Mouse (Mus musculus) heart, postnatal 36 days (tissue): ENCODE measurements around the gene Tcn2. TPM values are rescaled to one million over a fixed set of nuclear protein-coding genes. Genes with fewer than 3 reads are reported as not detected.

Experiments used
- DNase-seq, 2 experiments: peaks; one replicate each; pipeline ENCODE4 v3.0.0; 2021 to 2022
- intact Hi-C: fragments of 180-260 bp; cut with DNase I; formaldehyde crosslinking; loops from one replicate; pipeline ENCODE4 v1.15.1; 2025
- total RNA-seq, 2 experiments: library from RNA; stranded (reverse); gene quantifications; 2 replicates each; pipeline ENCODE4 v1.2.3; 2021

Gene Tcn2
- total RNA-seq, 2 experiments from 2014 or later, result 43.7 to 52.1 TPM

GRCm38 (mm10) chr11:3902516-3902915, 29.4 kb downstream of the Tcn2 start:
- intact Hi-C loops, result no loop called here
- DNase-seq, result no peak

- no peak for DNase-seq
These were observed 31.7 kb downstream of the Tcn2 start for GRCm38 (mm10) chr11:3900296-3900695.

GRCm38 (mm10) chr11:3895933-3896332, 36.0 kb downstream of the Tcn2 start:
- DNase-seq, result no peak
- intact Hi-C loops, result loop anchor here (2.0 kb wide), 1 partner anchor 15 kb away; no protein-coding TSS in a partner anchor

More at GRCm38 (mm10) chr11:3900296-3900695, 31.7 kb downstream of the Tcn2 start:
- intact Hi-C loops, result no loop called here

GRCm38 (mm10) chr11:3895458-3895857, 36.5 kb downstream of the Tcn2 start:
- DNase-seq, result no peak
- intact Hi-C loops, result loop anchor here (2.0 kb wide), 1 partner anchor 15 kb away; no protein-coding TSS in a partner anchor

- DNase-seq, result peak; percentile 91
- intact Hi-C loops, result loop anchor here (2.0 kb wide), 1 partner anchor 16 kb away; no protein-coding TSS in a partner anchor
These were observed 37.3 kb downstream of the Tcn2 start, which contains the start of the genes 4921536K21Rik and Dusp18 for GRCm38 (mm10) chr11:3894406-3895281. Gene 4921536K21Rik, minus strand, starts transcription at chr11:3895098. Gene Dusp18, plus strand, starts transcription at chr11:3895240.

- intact Hi-C loops, result loop anchor here (2.0 kb wide), 1 partner anchor 17 kb away; no protein-coding TSS in a partner anchor
- DNase-seq, result no peak
These were observed 38.0 kb downstream of the Tcn2 start for GRCm38 (mm10) chr11:3893970-3894369.

- no peak for DNase-seq
- intact Hi-C loops, result loop anchor here (10.0 kb wide), 1 partner anchor 173 kb away; no protein-coding TSS in a partner anchor
These were observed 44.6 kb downstream of the Tcn2 start for GRCm38 (mm10) chr11:3887331-3887730.

GRCm38 (mm10) chr11:3883711-3884110, 48.2 kb downstream of the Tcn2 start:
- intact Hi-C loops, result loop anchor here (5.0 to 10.0 kb wide), 2 partner anchors 34 to 169 kb away; no protein-coding TSS in a partner anchor
- no peak for DNase-seq

GRCm38 (mm10) chr11:3879836-3880235, 52.1 kb downstream of the Tcn2 start:
- intact Hi-C loops, result loop anchor here (2.0 to 10.0 kb wide), 3 partner anchors 37 to 165 kb away; no protein-coding TSS in a partner anchor
- DNase-seq, result peak; percentile 70 to 76

- DNase-seq, result no peak
- intact Hi-C loops, result no loop called here
These were observed 53.3 kb downstream of the Tcn2 start for GRCm38 (mm10) chr11:3878660-3879059.

GRCm38 (mm10) chr11:3876419-3876818, 55.5 kb downstream of the Tcn2 start:
- DNase-seq, result no peak
- intact Hi-C loops, result no loop called here

Other genes with a start within 250 kb of the Tcn2 start
- gene Osbp2, start 68.3 kb downstream of the Tcn2 start, total RNA-seq, result 10 to 100 TPM; 14.1 to 14.3 TPM
- gene 4921536K21Rik, start 37.1 kb downstream of the Tcn2 start, total RNA-seq, result under 1 TPM; 0.54 to 0.92 TPM
- gene Dusp18, start 36.9 kb downstream of the Tcn2 start, total RNA-seq, result 10 to 100 TPM; 28.3 to 48.8 TPM
- 1 to 10 TPM; 5.3 to 5.5 TPM for gene Slc35e4, start 17.5 kb downstream of the Tcn2 start, total RNA-seq
- gene Pes1, start 31.8 kb upstream of the Tcn2 start, total RNA-seq, result 10 to 100 TPM; 27.9 to 29.2 TPM
- not detected for gene 4930556J24Rik, start 44.6 kb upstream of the Tcn2 start, total RNA-seq
- under 1 TPM; 0.19 to 0.22 TPM for gene Gal3st1, start 51.5 kb upstream of the Tcn2 start, total RNA-seq
- under 1 TPM; 0.36 to 0.57 TPM for gene Sec14l4, start 99.3 kb upstream of the Tcn2 start, total RNA-seq
- gene Sec14l3, start 132.7 kb upstream of the Tcn2 start, total RNA-seq, result not detected
- gene Mtfp1, start 163.3 kb upstream of the Tcn2 start, total RNA-seq, result 100 to 1,000 TPM; 115 to 136 TPM
- under 1 TPM; 0.69 to 0.87 TPM for gene Sec14l2, start 191.3 kb upstream of the Tcn2 start, total RNA-seq
- 10 to 100 TPM; 14.0 to 15.1 TPM for gene Rnf215, start 203.0 kb upstream of the Tcn2 start, total RNA-seq
- gene Ccdc157, start 228.1 kb upstream of the Tcn2 start, total RNA-seq, result 1 to 10 TPM; 5.0 to 5.3 TPM
- gene Sf3a1, start 228.2 kb upstream of the Tcn2 start, total RNA-seq, result 10 to 100 TPM; 32.7 to 36.7 TPM